Mouse (Mus musculus) 3134 (cell line): ENCODE results near the gene Scamp4.
A peak's percentile ranks its signal among the peaks of the same experiment; 100 is the strongest.
"Not testable (repeated sequence)": the region's sequence is repeated elsewhere in the genome, so short reads cannot be mapped to it uniquely, and the experiment has no call there.

ENCODE experiments used
- DNase-seq: peaks from one replicate; pipeline ENCODE4 v3.0.0-alpha.2; 2011; ENCODE audit warnings: low spot score; ENCODE audit not compliant: insufficient read length; ENCODE audit errors: extremely low read depth

The Scamp4 gene

DNA sequence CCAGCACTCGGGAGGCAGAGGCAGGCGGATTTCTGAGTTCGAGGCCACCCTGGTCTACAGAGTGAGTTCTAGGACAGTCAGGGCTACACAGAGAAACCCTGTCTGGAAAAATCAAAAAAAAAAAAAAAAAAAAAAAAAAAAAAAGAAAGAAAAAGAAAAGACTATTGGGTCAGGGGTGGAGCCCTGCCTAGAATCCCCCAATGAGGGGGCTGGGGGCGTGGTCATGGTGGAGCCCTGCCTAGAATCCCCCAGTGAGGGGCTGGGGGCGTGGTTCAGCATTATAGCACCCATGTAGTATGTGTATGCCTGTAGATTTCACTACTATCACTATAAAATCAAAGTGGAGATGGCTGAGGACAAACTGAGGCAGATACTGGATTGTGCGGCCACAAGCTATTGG is 47.2 kb downstream of the Scamp4 start:
- not testable (repeated sequence) for DNase-seq

DNA sequence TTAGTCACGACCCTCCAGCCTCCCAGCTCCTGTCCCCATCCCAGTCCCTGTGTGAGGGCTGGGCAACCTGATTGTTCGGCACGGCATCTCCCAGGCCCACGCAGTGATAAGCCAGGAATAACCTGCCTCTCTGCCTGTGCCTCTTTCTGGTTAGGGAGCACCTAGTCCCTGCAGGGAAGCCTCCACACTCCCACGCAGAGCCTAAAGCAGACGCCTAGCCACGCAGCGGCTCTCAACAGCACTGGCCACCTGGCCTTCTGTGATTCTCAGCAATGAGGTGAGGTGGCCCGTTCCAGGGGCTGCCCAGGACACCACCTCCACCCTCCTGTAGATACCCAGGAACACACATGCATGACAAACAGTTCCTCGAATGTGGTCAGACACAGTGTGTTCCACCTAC is 47.7 kb downstream of the Scamp4 start:
- no peak for DNase-seq

DNA sequence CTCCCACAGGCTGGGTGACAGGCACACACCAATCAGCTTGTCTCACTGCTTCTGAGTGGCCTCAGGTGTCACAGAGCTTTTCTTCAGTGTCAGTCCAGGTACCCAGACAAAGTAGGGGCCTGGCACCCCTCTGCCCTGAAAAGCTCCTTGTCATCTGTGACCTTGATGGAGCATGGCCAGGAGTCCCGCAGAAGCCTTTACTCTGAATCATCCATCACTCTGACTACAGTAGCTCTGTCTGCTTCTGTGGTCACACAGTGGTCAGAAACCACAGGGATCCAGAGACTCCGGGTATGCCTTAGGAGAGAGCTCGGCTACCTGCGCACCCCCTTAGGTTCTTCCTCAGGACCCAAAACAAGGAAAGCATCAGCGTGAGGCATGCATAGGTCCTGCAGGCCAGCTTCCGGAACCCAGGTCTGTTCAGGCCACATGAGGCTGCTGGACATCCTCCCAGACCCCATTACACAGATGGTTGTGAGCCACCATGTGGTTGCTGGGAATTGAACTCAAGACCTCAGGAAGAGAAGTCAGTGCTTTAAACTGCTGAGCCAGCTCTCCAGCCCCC is 50.6 kb downstream of the Scamp4 start:
- DNase-seq, result peak; percentile 69

DNA sequence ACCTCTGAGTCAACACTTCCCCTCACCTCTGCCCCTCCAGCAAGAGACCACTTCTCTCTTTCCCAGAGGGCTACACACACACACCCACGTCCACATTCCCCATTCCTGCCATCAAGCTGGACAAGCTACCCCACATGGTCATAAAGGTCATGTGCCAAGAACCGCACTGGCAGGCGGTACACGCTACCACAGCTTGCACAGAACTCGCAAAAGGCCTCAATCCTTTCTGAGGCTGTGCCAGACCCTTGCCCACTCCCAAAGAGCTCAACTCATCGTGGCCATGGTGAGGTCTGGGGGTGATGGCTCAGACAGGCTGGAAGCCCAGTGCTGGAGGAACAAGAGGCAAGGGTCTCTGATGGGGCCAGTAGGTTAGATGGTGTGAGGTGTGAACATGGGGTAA is 52.2 kb downstream of the Scamp4 start:
- no peak for DNase-seq

DNA sequence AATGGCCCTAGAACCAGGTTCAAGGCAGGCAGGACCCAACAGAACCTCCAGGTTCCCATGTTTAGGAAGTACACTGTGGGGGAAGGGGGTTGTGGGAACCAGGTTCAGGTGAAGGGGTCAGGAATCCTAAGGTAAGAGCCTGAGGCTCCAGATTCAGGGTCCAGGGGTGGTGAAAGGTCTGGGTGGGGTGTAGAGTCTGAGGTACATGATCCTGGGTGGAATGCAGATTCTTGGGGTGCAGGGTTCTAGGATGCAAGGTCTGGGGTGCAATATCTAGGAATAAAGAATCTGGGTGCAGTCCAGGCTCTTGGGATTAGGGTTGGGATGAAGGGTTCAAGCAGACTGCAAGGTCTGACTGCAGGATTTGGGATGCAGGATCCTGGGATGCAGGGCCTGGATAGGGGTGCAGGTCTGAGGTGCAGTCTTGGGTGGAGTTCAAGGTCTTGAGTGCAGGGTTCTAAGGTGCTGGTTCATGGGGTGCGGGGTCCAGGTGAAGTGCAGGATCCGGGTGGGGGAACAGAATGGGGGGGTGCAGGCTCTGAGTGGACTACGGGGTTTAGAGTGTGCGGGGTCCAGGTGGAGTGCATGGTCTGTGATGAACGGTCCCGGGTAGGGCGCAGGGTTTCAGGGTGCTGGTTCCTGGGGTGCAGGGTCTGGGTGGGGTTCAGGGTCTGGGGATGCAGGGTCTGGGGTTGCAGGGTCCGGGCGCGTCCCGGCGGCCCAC is 52.9 kb downstream of the Scamp4 start:
- no peak for DNase-seq

DNA sequence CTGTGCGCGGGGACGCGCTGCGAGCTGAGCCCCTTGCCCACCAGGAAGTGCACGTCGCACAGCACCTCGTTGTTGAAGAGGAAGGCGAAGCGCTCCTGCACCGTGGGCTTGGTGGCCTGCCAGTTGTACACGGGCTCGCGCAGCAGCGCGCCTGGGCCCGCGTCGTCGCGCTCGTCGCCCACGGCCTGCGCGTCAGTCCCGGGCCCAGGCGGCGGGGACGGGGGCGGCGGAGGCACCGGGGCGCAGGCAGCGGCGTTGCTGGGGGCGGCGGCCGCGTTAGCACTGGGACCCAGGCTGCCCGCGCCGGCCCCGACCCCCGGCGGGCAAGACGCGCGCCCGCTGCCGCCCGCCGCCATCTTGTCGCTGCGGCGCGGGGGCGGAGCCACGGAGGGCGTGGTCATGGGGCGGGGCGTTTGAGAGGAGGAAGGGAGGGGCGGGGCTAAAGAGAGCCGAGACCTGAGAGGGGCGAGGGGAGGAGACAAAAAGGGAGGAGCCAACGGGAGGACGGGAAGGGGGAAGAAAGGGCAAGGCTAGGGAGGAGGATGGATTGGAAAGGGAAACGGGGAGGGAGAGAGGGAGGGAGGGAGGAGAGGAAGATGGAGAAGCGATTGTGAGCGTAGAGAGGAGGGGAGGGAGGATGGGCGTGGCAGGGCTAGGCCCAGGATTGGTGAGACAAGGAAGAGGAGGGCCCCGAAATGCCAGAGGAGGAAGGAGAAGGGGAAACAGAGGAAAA is 53.6 kb downstream of the Scamp4 start:
- DNase-seq, result peak; percentile 98

DNA sequence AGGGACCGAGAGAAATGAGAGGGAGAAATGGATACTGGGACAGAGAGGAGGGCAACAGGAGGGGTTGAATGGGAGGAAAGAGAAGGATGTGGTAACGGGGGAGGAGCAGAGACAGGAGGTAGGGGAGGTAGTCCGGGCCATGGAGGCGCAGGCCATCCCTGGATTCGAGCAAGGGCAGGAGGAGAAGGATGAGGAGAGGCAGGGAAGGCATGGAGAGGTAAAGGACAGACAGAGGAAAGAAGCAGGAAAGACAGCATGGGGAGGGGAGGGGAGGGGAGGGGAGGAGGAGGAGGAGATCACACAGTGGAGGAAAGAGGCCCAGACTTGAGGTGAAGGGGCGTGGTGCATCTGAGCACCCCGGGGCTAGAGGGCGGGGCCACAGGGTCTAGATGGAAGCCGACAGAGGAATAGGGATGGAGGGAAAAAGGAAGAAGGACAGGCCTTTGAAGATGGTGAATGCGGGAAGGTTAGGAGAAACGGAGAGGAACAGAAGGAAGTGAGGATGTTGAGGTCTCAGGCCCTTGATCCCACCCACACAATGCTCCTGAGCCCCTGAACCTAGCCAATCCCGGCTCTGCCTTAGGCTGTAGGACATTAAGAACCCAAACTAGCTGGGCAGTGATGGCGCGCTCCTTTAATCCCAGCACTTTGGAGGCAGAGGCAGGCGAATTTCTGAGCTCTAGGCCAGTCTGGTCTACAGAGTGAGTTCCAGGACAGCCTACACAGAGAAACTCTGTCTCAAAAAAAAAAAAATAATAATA is 54.4 kb downstream of the Scamp4 start, which contains the start of gene Btbd2:
Gene Btbd2 (minus strand): TSS at position 209 of the 761 bp plus-strand sequence.
- DNase-seq, result no peak

DNA sequence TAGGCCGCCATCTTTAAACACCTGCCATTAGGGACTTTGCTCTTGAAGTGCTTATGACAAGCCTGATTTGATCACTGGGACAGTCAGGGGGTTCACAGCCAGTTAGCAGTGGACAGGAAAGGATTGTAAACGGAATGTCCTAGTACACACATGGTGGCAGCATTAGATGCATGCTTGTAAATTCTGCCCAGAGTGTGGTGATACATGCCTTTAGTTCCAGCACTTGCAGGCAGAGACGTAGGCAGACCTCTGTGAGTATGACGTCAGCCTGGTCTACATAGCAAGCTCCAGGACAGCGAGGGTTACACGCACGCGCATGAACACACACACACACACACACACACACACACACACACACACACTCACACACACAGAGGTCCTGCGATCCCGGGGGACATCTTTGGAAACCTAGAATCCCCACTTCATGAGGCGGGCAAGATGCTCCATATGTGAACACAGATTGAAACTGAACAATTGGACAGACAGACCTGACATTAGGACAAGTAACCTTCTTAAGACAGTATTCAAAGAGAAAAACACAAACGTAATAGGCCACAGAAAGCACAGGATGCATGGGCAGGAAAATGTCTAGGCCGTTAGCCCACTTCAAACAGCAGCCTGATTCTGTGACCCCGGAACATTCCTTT is 55.6 kb downstream of the Scamp4 start:
- no peak for DNase-seq

DNA sequence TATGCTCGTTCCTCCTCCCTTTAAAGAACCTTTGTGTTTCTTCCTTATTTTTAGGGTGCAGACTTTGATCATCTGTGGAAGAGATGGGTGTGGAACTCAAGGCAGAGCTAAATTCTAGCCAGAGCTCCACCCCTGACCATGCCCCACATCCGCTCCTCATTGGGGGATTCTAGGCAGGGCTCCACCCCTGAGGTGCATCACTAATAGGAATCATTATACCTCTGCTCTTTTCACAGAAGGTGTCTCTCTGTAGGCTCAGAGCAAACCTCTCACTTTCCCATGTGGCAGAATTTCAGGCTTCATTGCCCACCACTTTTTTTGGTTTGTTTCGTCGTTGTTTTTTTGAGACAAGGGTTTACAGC is 56.1 kb downstream of the Scamp4 start:
- DNase-seq, result no peak

DNA sequence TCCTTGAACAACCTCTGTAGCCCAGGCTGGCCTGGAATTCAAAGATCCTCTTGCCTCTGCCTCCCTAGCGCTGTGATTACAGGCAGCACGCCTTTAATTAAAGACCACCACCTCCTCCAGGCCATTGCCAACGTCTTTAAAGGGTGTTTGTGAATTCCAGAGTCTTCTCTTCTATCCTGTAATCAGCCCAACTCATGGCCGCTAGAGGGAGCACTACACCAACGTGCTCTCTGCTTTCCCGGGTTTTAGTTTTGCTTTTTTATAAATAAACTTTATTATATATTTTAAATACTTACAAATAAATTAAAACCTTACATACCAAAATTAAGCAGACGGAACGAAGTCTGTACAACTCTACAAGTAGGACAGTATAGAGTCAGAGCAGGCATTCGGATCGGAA is 56.5 kb downstream of the Scamp4 start:
- no peak for DNase-seq

DNA sequence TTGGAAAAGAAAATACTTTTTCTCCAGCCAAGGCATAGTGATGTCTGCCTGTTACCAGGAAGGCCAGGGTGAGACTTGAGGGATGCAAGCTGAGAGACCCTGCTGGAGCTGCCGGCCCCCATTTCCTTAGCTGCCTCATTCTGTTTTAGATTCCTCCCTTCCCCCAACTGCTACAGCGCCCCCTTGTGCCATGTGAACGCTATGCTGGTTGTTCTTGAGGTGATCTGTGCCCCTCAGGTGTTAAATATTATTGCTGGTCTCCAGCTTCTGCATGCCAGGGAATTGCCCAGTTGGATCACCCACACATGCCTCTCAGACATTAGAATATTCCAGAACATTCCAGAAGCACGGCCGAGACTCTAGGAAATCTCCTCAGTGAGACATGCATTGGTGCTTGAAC is 58.5 kb downstream of the Scamp4 start:
- no peak for DNase-seq

DNA sequence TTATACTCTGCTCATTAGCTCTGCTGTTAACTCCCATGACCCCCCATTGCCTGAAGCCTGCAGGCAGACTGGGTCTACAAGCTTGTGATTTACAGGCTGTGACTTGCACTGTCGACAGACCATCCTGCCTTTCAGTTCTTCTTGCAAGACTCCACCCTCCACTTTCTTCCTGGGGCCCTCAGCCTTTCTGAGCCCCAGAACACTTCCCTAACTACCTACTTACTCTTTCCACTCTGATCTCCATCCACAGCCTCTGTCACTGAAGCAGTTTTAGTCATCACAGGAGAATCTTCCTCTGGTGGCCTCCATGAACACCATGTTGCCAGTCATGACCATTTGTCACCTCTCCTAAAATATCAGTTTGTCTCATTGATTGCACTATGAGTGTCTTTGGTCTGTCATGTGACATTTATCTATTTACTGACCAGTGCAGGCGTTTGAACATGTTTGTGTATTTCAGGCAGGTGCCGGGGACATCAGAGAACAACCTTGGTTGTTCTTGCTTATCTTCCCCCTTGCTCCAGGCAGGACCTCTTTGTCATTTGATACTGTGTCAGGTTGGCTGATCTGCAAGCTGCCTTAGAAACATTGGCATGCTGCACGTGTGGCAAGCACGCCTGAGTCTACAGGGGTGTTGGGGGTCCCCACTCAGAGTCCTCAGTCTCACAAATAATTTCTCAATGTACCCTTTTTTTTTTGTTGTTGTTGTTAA is 61.0 kb downstream of the Scamp4 start:
- DNase-seq, result no peak

DNA sequence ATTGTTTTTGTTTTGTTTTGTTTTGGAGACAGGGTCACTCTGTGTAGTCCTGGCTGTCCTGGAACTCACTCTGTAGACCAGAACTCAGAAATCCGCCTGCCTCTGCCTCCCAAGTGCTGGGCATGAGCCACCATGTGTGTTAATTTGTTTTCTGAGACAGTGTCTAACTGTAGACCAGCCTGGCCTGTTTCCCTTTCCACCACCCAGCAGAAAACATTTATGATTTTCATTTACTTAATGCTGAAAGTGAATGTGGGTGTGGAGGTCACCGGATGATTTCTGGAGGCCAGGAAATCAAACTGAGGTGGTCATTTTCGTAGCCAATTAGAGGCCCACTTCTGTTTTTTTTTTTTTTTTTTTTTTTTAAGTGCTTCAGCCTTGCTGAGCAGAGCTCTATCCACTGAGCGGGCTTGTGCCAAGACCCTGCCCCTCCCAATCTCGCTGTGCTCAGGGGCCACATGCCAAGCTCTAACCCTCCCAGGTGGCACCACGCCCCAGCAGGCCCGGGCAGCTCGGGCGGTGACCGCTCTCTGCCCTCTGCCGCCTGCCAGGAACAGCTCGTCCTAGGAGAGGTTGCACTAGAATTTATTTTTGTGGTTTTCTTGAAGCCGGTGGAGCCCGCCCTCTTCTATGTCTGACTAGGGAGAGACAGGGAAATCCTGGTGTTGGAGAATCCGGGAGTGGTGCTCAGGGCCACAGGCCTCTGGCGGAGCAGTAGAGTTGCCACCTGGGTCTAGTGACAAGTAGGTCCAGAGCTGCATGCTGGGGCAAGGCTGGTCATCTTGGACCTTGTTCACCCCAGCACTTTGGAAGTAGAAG is 61.7 kb downstream of the Scamp4 start:
- DNase-seq, result peak; percentile 96

DNA sequence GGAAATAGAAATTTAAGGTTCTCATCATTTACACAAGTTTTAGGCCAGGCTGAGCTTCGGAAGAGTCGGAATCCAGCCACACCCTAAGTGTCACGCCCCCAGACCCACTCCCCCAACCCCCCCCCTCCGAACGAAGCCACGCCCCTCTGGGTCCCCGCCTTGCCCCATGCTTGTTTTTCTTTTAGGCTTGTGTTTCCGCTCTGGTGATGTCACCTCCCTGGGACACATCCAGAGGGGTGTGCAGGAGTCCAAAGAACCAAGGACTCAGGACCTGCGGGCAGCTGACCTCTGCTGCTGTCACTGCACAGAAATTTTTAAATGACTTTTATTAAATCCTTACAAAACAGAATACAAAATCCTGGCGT is 62.3 kb downstream of the Scamp4 start:
- peak; percentile 82 for DNase-seq
